Mouse (Mus musculus) right cerebral cortex, postnatal 25 days (tissue): Measurements from ENCODE around the gene P4ha2.

Source experiments
- DNase-seq: peaks from one replicate; pipeline ENCODE4 v3.0.0; 2022

Gene P4ha2

DNA sequence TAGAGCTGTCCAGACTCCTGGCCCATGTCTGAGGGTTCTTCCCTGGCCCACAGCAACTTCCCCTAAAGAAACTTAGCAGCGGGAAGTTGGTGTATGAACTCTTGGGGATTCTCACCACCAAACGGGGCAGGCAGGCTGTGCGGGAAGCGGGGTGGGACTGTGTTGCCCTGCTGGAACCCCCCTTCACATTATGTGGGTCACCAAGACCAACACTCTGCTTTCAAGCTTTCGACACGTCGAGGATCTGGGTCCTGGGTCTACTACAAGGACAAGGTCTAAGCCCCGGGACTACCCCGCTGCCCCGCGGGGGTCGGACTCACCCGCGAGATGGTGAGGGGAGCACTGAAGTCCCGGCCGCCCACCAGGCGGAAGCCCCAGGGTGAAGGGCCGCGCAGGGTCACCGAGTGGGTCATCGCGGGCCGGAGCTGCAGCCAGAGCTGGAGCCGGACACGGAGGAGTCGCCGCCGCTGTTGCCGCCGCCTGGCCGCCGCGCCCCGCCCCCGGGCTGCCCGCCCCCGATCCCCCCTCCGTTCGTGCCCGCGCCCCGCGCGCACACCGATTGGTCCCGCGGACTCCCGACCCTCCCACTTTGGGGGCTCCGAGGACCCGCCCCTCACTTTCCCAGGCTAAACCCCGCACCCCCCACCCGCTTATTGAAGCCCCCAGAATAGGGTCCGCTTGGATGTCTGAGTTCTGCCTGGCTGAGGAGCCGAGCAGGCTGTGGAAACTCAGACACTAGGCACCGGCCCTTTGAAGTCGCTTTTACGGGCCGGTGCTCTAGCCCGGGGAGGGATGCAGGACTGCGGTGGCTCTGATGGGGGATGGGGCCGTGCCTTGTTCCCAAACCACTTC, 31.1 kb upstream of the P4ha2 start, which contains the start of gene Pdlim4:
Gene Pdlim4, minus strand, starts transcription at position 495 of the 852 bp plus-strand sequence.
- no peak for DNase-seq

DNA sequence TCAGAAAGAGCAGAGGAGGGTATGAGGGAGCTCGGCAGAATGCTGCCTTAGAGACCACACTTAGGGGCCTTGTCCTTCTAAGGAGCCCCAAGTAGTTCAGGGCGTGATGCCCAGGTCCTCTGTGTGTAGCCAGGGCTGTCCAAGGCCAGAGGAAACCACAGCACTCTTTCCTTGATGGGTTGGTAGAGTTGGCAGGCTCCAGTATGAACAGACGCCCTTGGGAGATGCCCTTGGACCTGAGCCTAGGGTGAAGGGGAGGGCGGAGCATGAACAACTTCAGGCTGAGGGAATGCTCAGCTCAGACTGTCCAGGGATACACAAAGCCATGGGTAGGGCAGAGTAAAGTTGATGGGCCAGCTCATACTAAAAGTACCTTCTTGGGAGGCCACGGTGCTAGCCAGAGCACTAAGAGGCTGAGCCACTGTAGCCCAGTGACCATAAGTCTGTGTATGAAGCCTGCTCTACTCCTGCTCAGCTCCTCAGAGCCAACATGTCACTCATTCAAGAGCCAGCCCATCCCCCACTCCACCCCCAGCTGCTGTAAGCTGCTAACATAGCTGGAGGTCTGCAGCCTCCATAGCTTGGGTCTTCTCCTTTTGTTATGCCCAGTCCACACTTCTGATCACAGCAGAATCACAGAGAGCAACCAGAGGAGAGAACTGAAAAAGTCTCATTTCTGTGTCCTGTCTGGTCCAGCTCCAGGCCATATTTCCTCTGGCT, 28.0 kb upstream of the P4ha2 start:
- DNase-seq: no peak

DNA sequence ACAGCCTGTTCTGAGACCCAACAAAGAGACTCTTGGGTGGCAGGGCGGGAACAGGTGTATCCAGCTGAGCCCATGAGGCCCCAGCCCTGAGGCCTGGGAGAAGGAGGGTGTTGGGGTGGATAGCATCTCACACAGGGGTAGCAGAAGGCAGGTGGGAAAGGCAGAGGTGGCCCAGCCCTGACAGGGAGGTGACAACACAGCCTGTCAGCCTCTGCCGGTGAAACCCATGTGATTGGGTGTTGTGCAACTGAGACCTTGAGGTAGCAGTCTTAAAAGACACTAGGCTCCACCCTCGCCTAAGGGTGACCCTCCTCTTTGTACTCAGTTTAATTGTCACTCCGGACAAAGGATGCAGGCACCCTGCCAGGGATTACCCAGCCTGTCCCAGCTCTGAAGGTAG, 26.6 kb upstream of the P4ha2 start:
- no peak for DNase-seq

DNA sequence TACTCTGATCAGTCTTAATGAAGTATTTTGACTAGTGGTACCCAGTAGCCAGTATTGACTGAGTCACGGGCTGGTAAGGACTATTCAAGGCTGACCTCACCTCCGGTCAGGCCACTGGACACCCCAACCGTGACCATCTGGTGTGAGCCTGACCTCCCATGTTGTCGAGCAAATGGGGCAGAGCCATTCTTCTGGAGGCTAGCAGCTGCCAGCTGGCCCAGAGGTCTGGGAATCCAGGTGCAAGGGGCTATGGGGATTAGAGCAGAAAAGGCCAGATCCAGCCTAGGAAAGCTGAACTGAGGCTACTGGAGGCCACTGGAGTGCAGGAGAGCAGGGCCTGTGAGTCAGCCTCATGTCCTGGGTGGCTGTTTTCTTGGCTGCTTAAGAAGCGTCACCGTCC, 24.5 kb upstream of the P4ha2 start:
- DNase-seq: no peak

DNA sequence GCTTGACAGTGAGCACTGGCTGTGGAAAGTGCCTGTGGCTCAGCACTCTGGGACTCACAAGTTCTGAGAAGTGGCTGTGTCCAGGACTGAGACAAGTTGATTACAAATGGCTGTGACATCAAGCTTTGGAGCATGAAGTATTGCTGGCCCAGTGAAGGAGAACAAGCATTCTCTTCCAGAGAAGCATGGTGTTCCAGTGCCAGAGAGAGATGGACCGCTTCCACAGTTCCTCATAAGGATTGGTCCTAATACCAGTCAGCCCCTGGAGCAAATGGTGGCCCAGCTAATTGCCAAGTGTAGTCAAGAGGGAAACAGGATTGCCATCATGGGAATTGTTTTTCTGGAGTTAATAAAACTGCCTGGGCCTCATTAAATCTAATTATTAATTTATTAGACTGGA, 23.8 kb upstream of the P4ha2 start:
- no peak for DNase-seq

DNA sequence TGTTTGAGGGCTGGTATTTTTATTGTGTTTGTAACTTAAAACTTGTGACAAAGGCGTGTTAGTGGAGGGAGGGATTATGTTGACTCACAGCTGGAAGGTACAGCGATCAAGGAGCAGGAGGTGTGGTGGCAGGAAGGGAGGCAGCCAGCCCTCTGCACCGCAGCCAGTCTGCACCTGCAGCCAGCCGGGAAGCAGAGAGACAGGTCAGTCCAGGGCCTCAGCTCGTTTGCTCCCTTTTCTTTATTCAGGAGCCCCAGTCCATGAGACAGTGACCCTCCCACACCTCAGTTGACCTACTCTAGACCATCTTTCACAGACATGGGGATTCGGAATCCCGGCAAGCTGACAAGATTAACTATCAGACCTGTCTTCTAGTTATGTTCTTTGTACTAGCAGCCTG, 19.5 kb upstream of the P4ha2 start:
- no peak for DNase-seq

DNA sequence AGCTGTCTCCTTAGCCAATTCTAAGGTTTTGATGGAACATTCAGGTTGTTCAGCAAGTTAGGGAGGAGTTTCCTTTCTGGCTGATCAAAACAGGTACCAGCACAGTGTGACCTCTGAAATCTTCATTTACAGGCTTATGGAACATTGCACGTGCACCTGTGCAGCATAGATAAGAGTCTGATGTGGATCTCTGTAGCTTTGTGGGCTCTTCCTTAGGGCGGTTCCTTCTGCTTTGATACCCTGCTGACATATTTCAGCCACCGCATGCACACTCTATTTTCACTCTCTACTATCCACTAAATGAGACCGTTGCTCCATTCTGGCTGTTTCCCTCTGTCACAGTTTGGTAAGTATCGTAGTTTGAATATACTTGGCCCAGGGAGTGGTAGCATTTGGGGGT, 17.2 kb upstream of the P4ha2 start:
- DNase-seq: no peak

DNA sequence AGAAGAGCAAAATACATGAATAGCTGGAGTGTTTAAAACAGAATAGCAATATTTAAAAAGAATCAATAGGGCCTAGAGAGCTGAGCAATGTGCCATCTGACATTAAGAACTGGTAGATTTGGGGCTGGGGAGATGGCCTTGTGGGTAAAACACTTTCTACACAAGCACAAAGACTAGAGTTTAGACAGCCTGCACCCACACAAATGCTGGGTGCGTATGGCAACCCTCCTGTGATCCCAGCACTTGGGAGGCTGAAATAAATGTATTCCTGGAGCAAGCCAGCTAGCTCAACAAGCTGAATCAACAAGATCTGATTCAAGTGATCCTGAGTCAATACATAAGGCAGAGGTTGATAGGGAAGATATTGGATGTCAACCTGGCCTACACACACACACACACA, 14.9 kb upstream of the P4ha2 start:
- no peak for DNase-seq

DNA sequence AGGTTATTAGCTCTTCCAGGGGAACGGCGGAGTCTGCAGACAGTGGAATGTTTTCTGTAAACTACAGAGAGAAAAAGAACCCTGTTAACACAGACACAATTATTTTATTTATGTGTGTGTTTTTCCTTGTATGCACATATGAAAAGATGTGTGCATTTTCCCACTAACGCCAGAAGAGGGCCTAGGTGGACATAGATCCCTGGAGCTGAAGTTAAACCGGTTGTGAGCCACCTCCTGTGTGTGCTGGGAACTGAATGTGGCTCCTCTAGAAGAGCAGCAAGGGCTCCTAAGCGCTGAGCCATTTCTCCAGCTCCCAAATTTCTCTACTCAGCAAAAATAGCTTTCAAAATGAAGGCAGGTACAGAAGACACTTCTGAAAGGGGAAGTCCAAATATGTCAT, 14.1 kb upstream of the P4ha2 start:
- no peak for DNase-seq

DNA sequence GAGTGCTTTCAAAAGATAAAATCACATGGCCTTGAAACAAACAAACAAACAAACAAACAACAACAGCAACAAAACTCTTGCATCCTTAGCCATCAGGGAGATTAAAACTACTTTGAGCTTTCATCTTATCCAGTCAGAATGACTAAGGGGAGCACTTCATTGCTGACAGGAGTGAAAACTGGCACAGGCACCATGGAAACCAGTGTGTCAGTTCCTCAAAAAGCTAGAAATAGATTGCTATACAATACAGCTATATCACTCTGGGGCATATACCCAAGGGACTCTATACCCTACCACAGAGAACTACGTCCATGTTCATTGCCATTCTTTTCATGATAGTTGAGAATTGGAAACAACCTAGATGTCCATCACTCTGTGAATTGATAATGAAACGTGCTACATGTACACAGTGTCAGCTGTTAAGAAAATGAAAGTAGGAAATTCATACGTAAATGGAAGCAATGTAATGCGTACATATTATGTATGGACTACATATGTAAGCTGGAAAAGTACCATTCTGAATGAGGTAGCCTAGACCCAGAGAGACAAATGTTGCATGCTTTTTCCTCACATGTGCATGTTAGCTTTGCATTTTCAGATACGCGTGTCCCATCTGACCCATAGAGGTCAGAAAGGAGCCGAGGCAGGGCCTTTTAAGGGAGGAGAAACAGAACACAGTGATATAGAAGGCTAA, 11.5 kb upstream of the P4ha2 start:
- DNase-seq: no peak

DNA sequence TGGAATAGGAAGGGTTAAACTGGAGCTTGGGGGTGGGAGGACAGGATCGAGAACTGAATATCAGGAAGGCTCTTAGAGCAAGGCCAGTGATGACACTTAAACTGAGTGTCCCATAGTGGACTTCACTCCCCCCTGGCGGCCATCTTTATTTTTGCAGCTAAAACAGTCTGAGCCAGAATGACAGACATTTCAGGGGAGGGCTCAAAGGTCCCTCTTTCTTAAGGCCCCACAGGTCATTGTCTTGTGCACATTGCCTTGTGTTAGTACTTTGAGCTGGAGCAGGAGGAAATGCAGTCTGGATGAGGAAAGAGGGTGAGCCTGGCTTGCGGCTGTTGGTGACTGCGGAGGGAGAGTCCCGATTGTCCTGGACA, 11.0 kb upstream of the P4ha2 start:
- DNase-seq: no peak

DNA sequence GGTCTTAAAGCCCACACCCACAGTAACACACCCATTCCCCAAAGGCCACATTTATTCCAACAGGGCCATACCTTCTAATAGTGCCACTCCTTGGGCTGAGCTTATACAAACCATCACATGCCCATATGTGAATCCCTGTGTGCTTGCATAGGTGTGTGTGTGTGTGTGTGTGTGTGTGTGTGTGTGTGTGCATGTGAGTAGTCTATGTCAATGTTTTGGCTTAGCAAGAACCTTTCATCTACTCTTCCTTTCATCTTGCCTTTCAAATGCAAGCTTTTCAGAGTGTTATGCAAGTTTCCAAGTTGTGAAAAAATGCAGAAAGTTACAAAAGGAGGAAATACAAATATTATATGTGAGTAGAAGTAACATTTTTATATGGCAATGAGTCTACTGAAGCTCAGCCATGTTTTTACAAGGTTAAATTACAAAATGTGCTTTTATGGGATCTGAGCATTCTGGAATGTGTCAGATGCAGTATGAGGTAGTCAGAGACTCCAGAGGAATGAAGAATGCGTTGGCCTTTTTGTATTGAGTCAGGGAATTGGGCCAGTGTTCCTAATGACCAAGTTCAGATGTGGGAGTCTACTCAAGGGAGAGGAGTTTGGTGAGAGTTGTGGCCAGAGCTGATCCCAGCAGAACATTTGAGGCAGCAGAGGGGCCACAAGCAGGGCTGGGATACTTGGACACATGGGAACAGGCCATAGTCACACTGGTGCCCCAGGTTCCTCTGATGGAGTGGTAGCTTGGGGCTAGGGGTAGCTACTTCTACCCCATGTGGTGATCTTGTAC, 9.6 kb upstream of the P4ha2 start:
- no peak for DNase-seq

DNA sequence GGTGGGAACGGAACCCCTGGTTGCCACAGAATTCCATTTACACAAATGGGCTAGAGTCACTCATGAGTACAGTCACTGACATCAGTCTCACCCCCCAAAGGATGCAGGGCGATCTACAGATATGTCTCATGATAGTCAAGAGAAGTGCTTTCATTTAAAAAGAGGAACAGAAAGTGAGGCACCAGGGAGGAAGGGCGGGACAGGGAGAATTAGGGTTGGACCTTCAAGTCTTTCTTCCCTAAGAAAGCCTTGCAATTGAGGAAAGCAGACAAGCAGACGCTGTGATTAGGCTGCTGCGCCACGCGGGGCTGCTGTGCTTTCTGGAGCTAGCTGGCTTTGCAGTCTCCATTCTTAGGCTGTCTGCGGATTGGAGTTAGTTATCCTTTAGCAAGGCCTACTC, 8.2 kb upstream of the P4ha2 start:
- no peak for DNase-seq

DNA sequence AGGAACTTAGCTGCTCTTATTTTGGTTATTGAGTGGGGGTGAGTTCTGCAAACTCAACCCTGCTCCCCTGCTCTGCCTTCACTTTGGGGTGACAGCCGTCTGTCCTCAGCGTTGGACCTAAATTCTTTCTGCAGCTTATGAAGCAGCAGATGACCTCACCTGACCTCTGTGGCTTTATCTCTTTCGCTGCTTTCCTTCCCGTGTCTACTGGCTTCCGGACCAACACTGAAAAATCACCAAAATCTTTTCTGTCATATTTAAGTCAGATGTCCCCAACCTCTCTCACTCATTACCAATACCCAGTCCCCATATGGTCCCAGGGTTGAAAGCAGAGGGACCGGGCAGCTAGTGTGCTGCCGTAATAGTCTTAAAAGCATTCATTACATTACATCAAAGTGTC, 7.7 kb upstream of the P4ha2 start:
- no peak for DNase-seq

DNA sequence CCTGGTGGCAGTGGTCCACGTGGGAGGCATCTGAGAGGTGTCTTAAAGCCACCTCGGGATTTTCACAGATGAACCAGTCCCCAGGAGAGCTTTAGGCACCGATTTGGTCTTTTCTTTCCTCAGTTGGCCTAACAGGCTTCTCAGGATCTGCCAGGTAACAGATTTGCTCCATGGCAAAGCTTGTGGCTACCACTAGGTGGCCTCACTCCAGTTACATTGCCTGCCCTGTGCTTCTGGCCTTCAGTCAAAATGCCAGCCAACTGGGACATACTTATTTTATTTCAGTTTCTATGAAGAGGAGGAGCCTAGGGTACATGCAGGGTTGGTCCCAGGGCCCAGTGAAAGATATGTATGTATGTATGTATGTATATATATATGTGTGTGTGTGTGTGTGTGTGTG, 6.9 kb upstream of the P4ha2 start:
- no peak for DNase-seq

DNA sequence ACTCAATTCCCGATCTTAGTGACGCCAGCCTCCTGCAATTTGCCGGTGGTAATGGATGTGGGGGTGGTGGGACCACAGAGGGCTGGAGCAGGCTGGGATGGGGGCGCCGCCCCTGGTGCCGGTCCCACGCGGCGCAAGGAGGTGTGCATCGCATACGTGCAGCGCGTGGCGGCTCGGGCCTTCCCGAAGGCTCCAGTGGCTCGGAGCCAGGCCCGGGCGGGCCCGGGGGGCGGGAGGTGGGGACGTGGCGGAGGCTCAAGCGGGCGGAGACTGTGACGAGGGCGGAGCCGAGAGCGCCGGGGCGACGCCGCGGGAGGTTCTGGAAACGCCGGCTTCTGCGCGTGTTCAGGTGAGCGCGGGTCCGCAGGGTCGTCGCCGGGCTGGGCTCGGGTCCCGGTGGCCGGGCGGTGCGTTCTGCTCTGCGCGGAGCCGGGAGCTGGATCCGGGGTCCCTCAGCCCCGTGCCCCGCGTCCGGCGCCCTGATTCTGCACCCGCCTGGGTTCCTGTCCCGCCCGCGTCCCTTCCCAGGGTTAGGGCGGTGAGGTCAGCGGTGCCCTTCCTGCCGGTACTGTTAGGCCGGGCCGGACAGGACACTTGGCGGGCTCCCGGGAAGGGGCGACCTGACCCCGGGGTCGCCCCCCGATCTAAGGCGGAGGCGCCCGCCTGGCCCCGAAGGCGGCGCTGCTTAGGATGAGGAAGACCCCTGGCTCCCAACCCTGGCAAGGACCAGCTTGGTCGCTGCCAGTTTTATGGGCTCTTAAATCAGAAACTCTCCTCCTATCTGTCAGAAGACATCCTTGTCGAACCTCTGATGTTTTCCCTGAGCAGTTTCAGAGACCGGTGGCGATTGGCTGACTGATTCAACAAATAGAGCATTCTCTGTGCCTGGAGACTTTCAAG, 1.0 kb downstream of the P4ha2 start:
- DNase-seq: peak; percentile 67

DNA sequence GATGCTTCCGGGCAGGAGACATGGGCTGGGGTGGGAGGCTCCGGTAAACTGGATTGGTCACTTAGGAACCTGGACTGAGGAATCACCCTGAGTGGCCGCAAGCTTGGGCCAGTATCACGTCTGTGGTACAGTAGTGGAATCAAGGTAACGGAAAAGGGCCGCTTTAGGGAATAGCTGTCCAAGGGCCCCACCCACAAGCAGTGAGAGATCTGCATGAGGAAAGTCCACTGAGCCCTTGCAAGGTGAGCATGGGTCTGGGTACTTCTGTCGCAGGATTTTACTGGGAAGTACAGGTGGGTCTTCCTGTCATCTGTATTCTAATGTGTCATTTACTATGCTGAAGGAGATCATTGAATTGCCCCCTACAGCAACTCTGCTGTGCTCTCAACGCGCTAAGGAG, 1.8 kb downstream of the P4ha2 start:
- DNase-seq: no peak

DNA sequence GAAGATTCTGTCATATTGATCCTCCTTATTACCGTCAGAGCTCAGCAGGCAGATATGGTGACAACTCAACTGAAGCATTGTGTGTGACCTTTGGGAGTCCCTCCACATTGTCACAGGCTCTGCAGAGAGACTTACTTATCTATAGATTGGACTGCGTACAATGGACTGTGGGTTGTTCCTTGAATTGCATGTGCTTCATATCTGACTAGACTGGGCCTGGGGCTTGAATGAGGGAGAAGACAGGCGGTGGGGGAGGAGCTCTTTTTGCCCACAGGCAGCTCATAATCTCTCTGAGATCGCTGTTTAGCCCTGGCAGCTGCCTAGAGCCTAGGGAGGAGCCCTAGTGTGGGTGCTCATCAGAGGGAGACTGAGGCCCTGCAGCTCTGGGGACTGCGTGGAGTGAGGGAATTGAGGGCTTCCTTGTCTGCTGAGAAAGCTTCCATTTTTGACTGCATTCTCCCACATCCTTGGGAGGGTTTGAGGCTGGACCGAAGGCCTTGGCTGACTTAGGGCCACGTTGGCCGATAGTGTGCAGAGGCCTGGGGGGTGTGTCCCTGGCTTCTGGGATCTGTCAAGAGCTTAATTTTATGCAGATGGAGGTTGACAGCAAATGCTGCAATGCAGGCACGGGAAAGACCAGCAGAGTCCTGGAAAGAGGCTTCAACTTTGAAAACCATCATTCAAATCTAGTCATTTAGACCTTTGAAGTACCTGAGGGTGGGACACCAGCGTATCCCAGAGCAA, 3.0 kb downstream of the P4ha2 start:
- no peak for DNase-seq

DNA sequence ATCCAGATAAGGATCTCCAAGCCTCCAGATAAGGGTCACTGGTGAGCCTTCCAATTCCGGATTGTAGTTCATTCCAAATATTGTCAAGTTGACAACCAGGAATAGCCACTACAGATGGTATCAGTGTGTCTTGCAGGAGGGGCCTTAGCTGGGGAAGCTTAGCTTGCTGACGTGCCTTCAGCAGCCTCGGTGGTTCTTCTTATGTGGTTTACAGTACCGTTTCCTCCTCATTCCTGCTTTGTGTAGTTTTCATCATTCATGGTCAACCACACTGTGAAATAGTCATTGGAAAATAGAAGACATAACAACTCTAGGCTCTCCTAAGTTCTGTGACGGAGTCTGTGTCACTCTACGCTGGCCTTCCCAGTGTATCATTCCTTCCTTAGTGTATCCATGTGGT, 5.1 kb downstream of the P4ha2 start:
- DNase-seq: no peak

DNA sequence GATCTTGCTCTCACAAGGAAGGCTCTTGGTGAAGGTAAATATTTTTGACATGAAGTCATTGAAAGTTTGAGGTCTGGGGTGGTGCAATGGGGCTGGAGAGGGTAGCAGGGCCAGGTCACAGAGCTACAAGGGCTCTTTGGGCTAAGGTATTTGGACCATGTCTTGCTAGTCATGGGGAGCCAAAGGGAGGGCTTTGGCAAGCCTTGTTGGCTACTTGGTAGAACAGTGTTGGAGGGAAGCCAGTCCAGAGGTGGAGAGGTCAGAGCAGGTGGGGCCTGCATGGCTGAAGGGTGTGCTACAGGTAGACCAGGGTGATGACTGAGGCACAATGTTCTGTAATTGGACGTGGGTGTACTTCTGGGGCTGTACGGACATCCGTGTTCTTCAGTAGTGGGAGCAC, 6.8 kb downstream of the P4ha2 start:
- DNase-seq: no peak

DNA sequence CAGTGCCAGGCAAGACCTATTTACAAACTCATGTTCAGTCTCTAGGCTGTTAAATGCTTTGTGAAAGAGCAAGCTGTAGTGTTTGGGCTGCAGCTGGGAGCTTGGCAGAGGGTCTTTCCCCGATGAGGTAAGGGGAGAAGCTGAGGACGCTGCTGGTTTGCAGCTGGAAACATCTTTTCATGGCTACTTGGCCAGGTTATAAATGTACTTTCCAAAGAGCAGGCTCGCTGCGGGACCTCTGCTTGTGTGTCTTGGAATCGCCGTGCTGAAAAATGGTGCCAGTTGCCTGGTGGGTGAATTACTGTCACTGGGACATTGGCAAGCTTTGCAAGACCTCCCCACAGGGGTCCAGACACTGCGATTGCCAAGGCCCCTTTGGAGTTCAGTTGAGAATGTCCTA, 7.3 kb downstream of the P4ha2 start:
- DNase-seq: no peak
